In genomic region chr9:25896333-25896905, GRCm38 (mm10) we compare ENCODE assay signal across 17 mouse cellular contexts.
DNase-seq lines count a peak whose midpoint lies in the region; ATAC-seq and TF ChIP-seq lines count a peak whose summit lies in the region.
"Had no signal": no experiment of that assay in that cellular context is flagged by ENCODE, and none has a peak within 500 bp of the region (broad histone marks: within the 10 kb centered on the region; RNA-seq: fewer than 3 reads in every experiment).

No protein-coding gene starts in this region.

- no peak overlapping the region for H3K27ac ChIP-seq in lung, embryonic 14.5 days (ENCODE audit: low read depth)
- H3K27ac ChIP-seq: embryonic facial prominence, embryonic 15.5 days; intestine, embryonic 15.5 days; kidney, postnatal 0 days; liver, embryonic 12.5 days; midbrain, embryonic 10.5 days had no signal

- no peaks in the 10 kb centered on the region for H3K27me3 ChIP-seq in lung, embryonic 14.5 days (ENCODE audit: insufficient read depth, low read length)
- H3K27me3 ChIP-seq: embryonic facial prominence, embryonic 15.5 days; intestine, embryonic 15.5 days; liver, embryonic 12.5 days had no signal

- no peak for TF ChIP-seq CTCF in lung, embryonic 14.5 days (IDR thresholded peaks at IDR 0.05; ENCODE audit: low read depth)
- TF ChIP-seq CTCF in brain, embryonic 14.5 days (IDR thresholded peaks at IDR 0.05; ENCODE audit: borderline replicate concordance, extremely low read depth, insufficient read depth, insufficient read length), result no peak

- DNase-seq in frontal cortex, adult 2 months (ENCODE audit: extremely low spot score in 1 of 2, low spot score in 1 of 2), result peak; percentile 20 to 54
- no peak for DNase-seq in frontal cortex, postnatal 14 days (ENCODE audit: low spot score in 2 of 2)
- DNase-seq in lung, embryonic 14.5 days, result peak; percentile 5
- no peak for DNase-seq in lung, postnatal 10 days
- peak; percentile 40 for DNase-seq in brain, embryonic 14.5 days (ENCODE audit: low read depth)
- DNase-seq in left cerebral cortex, postnatal 14 days (ENCODE audit: low spot score in 2 of 2), result peak; percentile 21 to 76
- no peak for DNase-seq in testis, postnatal 10 days (ENCODE audit: low spot score)
- DNase-seq: adrenal gland, postnatal 36 days; cerebellum, adult 18-20 months; lung, postnatal 14 days; thymus, adult 18-20 months had no signal

- H3K9me3 ChIP-seq in lung, embryonic 14.5 days (ENCODE audit: low read depth, low read length), result no peaks in the 10 kb centered on the region
- H3K9me3 ChIP-seq: embryonic facial prominence, embryonic 15.5 days; intestine, embryonic 15.5 days; liver, embryonic 12.5 days; midbrain, embryonic 10.5 days had no signal

- TF ChIP-seq POLR2A in brain, embryonic 14.5 days (IDR thresholded peaks at IDR 0.05; ENCODE audit: borderline replicate concordance, extremely low read depth, insufficient read depth, insufficient read length, poor library complexity, severe bottlenecking), result no peak

- H3K9ac ChIP-seq in lung, embryonic 14.5 days, result no peak overlapping the region
- H3K9ac ChIP-seq: embryonic facial prominence, embryonic 15.5 days; intestine, embryonic 15.5 days; liver, embryonic 12.5 days had no signal

- intact Hi-C loops in left cerebral cortex, postnatal 14 days (cut with DNase I), result loop anchor here (5.0 to 10.0 kb wide), 3 partner anchors 228 to 866 kb away; no protein-coding TSS in a partner anchor

- H3K4me3 ChIP-seq in lung, embryonic 14.5 days (ENCODE audit: low read depth, low read length), result no peak overlapping the region
- H3K4me3 ChIP-seq: embryonic facial prominence, embryonic 15.5 days; intestine, embryonic 15.5 days; liver, embryonic 12.5 days; midbrain, embryonic 10.5 days had no signal

- no peak for ATAC-seq in lung, embryonic 14.5 days (ENCODE audit: insufficient read depth)
- ATAC-seq: activated CD4-positive, CD25-positive, alpha-beta regulatory T cell, adult 4 months; intestine, embryonic 15.5 days; liver, embryonic 12.5 days had no signal

- H3K36me3 ChIP-seq in lung, embryonic 14.5 days (ENCODE audit: insufficient read depth), result no peaks in the 10 kb centered on the region
- H3K36me3 ChIP-seq: embryonic facial prominence, embryonic 15.5 days; intestine, embryonic 15.5 days; liver, embryonic 12.5 days; midbrain, embryonic 10.5 days had no signal

- H3K4me1 ChIP-seq in lung, embryonic 14.5 days (ENCODE audit: insufficient read depth), result no peaks in the 10 kb centered on the region
- H3K4me1 ChIP-seq: embryonic facial prominence, embryonic 15.5 days; intestine, embryonic 15.5 days; liver, embryonic 12.5 days; midbrain, embryonic 10.5 days had no signal

- H3K4me2 ChIP-seq in lung, embryonic 14.5 days, result no peak overlapping the region
- H3K4me2 ChIP-seq: embryonic facial prominence, embryonic 15.5 days; intestine, embryonic 15.5 days; liver, embryonic 12.5 days had no signal

Comparison
In these comparisons a context has a peak if more than half of its experiments do, and no peak if none do; other contexts are left out.
1. DNase-seq: peak in frontal cortex, adult 2 months (2 of 2), lung, embryonic 14.5 days (single experiment), brain, embryonic 14.5 days (single experiment) and left cerebral cortex, postnatal 14 days (2 of 2); none in frontal cortex, postnatal 14 days (0 of 2), lung, postnatal 10 days (single experiment) and testis, postnatal 10 days (single experiment).